Mouse (Mus musculus): Measurements from ENCODE around the gene Pcnx3.

Pcnx3 gene

DNA sequence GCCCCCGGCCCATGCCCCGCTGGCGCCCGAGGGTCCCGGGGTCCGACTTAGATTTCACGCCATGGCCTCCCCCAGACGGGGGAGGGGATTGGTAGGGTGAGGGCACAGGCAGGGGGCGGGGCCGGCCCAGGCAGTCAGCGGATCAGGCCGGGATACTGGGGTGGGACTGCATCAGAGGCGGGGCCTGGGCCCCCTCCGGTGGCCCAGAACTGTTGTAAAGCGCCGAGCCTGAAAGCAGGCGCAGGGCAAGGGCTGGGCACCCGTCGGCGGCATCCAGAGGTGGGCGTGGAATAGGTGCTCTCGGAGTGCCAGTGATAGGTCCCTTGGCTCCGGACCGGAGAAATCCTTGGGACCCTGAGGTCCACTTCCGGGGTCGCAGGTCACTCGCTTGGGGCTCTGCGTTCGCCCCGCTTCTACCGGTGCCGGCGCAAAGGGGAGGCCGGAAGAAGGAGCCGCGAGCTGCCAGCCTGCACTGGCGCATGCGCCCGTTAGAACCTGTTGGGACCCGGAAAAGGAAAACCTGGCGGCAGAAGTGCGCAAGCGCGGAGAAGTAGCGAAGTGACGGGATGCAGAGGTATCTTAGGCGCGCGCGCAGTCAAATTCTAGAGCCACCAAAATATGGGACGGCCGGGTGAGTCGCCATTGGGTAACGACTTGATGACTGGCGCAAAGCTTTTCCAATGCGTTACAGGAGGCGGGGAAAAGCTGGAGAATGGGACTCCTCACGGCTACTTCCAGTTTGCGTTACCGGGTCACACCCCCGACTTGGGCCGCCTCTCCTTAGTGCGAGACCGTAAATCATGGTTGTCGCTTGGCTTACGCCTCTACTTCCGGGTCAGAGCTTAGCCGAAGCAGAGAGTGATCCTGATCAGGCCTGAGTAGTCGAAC is at the start of gene Pcnx3, which contains the start of gene Map3k11:
Gene Pcnx3, minus strand, starts transcription at position 709 of the 888 bp plus-strand sequence.
Gene Map3k11, plus strand, starts transcription at position 543 of the 888 bp plus-strand sequence.
- peak; percentile 99 for DNase-seq (ENCODE audit: inconsistent age in 2 of 2, low spot score in 1 of 2)

DNA sequence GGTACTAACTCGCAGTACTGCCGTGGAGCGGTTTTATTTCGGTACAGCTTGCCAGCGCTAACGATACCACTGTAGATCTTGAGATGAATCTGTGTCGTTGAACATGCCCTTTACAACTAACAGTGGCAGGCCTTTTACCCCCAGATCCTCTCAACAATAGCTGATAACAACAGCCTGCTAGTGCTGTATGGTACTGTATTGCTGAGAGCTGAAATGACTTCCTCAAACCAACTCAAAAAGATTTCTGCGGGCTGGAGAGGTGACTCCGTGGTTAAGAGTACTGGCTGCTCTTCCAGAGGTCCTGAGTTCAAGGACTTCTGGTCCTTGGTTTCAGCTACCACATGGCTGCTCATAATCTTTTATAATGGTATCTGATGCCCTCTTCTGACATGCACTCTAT is 45.6 kb upstream of the Pcnx3 start:
- no peak for DNase-seq (ENCODE audit: inconsistent age in 2 of 2, low spot score in 1 of 2)

DNA sequence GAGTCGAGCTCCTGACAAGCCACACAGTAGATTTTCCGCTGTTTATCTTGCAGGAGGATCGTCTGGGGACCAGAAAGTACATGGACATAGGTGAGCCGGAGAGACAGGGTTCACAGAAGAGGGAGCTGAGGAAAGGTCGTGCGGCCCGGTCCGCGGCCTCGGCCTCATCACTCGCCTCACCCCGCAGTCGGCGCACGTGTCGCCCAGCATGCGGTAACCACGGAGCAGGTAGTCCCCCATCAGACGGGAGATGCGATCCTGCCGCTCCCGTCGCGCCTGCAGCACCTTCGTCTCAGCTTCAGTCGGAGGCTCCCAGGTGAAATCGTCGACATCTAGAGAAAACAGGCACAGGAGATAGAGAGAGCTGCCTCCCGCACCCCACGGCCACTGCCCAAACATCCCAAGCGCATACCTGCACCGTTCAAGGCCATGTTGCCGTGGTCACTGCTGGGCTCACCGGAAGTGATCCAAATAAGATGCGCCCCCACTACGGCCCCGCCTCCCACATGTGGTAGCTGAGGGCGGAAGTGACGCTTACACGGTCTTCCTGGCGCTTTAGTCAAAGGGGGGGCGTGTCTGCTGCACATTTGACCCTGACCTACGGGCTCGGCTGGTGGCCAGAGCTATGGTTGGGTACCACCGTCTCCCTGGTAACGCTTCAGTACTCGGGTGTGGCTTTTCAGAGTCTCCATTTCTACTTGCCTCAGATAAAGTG is 42.7 kb upstream of the Pcnx3 start:
- DNase-seq (ENCODE audit: inconsistent age in 2 of 2, low spot score in 1 of 2) = peak; percentile 95 to 98

DNA sequence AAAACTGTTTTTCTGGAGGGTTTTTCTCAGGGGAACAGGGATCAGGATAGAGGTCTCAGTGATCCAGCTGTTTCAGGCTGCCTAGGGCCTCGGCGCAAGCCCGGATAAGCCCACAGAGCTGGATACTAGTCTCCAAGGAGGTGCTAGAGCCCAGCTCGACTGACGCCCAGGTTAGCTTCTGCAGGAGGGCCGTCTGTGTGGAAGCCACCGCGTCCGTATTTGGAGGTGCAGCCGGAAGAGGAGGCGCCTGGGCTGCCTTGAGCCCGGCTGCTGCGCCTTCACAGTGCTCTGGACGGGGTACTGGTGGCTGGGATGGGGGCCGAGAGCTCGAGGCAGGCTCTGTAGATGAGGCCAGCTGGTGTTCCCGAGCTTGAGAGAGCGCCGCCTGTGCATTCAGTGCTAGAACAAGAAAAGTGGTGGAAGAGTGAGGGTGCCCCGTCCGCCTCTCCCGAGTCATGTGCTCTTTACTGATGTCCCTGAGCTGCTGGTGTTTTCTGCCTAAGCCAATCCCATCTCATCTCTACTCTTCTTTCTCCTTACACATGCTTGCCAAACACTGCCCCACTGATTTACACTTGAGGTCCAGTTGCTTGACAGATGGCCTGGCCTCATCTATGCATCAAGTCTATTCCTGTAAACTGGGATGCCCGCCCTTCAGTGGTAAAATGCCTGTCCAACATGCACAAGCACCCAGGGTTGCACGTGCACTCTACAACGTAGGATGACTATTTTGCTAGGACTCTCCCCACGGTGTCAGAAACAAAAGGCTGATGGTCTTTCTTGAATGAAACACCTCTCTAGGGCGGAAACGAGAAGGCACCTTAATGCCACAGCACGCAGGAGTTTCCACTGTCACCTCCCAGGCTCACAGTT is 41.8 kb upstream of the Pcnx3 start:
- peak; percentile 44 to 69 for DNase-seq (ENCODE audit: inconsistent age in 2 of 2, low spot score in 1 of 2)

DNA sequence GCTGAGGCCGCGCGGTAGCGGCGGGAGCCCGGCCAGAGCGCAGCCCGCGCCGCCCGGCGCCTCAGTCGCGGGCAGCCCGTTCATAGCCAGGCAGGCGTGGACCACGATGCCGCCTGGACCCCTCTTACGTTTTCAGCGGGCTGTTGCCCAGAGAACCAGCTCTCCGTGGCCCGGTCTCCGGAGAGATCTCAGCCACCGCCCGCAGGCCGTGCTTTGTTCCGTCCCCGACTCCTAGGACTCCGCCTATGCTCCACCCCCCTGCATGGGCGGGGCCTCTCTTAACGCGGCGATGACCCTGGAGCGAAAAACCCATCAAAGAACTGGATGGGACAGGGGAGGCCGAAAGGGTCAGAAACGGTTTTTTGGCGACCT is 40.7 kb upstream of the Pcnx3 start, which contains the start of gene Fam89b:
Gene Fam89b, minus strand, starts transcription at position 210 of the 372 bp plus-strand sequence.
- DNase-seq (ENCODE audit: inconsistent age in 2 of 2, low spot score in 1 of 2) = peak; percentile 91 to 96

DNA sequence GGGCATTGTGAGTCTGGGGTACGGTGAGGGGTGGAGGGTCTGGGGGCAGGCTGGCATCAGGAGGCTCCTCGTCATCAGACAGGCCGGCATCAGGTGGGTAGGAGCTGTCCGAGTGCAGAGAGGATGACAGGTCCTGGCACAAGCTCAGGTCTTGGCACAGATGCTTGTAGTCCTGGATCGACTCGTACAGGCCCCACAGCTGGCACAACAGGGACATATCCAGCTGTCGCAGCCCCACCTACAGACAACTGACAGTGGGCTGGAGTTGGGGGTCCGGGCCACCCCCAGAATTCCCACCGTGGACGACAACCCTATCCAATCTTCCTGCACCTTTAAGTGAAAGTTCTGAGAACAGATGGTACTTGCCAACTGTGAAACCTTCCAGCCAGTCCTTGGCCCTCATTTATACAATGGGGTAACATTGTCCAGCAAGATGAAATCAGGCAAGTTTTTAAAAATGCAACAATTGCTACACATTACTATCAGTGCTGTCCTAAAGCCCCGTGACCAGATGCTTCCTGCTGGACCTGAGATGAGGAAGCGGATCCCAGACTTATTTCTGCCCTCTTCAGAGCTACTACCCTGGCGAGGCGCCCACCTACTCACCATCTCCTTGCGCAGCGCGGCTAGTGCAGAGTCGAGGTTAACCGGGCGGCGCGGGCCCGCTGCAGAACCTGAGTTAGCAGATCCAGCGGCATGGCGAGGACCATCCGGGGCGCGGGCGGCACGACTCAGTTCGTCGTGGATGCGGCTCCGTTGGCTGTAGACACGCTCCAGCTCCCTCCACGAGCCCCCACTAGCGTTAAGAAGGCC is 40.1 kb upstream of the Pcnx3 start:
- peak; percentile 64 to 87 for DNase-seq (ENCODE audit: inconsistent age in 2 of 2, low spot score in 1 of 2)

DNA sequence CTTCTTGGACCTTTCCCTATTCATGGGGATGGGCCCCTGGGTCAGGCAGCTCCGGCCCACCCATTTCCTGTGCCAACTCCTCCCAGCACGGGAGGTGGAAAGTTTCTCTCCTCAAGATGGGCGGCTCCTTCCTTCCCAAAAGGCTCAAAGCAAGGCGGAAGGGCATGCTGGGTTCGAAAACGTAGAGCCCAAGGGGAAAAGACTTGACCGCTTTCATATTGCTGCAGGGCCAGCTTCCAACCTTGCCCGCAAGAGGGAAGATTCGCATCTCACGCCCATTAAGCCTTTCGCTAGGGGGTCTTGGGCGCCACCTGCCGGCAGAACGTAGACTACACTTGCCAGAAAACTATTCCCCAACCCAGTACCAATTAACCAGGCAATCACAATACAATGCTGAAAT is 39.0 kb upstream of the Pcnx3 start:
- DNase-seq (ENCODE audit: inconsistent age in 2 of 2, low spot score in 1 of 2) = peak; percentile 86 to 96

DNA sequence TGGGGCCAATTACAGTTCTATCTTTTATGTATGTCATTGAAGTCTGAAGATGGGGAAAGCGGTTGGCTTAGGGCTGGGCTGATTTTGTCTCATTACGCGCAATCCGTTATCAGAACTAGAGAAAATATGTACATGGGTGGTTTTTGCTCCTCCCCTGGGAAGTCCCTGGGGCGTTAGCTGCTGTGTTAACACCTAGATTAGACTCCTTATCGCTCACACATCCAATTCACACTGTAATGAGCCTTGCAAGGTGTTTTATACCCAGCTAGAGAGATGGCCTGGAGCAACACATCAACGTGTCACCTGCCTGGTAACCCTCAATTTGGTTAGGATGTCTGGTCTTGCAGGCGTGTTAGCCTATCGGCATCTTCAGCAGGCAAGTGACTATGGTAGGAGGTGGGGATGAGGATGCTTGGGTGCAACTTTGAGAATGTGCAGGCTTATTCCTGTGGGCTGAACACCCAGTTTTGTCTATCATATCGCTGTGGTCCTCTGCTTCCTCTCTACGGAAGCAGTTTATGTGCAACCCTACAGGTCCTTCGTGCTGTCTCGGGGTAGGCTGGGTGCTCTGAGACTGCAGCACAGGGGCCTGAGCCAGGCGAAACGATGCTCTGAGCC is 38.4 kb upstream of the Pcnx3 start:
- DNase-seq (ENCODE audit: inconsistent age in 2 of 2, low spot score in 1 of 2) = peak in 1 of 2 experiments; percentile 52

DNA sequence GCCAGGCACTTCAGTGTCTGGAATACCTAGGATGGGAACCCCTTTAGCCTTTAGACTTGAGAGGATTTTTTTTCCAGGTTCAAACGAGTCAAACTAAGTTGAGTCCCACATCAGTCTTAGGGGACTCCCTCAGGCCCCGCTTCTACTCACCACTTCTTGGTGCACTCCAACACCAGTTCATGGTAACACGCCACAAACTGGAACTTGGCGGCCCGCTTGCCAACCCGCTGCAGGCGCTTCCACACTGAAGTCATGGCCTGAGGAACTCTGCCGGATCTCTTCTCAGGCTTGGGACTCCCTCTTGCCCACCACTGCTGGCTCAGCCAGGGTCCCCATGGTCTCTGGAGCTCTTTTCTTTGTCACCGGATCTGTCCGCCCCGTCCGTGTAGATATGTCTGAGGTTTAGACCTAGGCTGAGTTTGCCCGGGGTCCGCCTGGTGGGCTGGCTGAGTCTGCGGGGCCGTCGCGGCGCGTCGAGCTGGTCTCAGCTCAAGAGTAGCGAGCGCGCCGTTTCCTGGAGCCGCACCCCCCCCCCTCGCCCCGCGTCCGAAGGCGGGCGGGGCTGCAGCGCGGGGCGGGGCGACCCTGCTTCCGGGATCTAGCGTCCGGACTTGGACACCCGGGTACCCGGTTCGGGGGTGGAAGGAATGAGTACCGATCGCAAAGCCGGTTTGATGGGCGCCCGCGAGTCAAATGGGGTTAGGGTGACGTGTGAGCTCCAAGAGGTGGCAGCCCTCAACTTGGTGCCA is 37.2 kb upstream of the Pcnx3 start, which contains the start of gene Ehbp1l1:
Gene Ehbp1l1, minus strand, starts transcription at position 551 of the 749 bp plus-strand sequence.
- peak; percentile 79 to 93 for DNase-seq (ENCODE audit: inconsistent age in 2 of 2, low spot score in 1 of 2)

DNA sequence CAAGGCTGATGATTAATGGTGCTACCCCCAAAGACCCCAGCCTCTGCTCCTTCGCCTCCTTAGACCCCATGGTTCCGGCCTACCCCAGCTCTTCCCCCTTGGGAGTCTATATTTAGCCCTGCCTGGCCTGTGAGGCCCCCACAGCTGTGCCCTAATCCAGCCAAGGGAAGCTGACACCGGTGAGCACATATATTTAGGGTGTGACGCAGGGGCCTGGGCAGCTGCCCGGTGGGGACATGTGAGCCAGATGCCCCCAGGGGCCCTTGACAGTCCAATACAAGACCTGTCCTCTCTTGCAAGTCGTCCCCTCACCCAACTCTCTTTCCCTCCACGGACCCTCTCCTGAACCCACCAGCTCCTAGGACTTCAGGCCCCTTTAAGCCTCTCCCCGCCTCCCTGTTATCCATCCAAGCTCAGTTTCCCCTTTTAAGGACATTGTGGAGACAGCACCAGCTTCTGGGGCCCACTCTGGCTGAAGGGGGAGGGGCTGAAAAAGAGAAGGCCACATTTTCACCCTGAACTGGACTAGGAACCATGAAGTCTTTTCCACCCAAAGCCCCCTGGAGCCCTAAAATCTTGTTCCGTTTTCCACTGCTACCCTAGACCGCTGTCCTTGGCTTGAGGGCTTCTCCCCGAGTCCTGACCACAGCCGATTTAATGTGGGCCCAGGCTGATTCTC is 36.5 kb upstream of the Pcnx3 start:
- DNase-seq (ENCODE audit: inconsistent age in 2 of 2, low spot score in 1 of 2) = peak; percentile 50 to 79

DNA sequence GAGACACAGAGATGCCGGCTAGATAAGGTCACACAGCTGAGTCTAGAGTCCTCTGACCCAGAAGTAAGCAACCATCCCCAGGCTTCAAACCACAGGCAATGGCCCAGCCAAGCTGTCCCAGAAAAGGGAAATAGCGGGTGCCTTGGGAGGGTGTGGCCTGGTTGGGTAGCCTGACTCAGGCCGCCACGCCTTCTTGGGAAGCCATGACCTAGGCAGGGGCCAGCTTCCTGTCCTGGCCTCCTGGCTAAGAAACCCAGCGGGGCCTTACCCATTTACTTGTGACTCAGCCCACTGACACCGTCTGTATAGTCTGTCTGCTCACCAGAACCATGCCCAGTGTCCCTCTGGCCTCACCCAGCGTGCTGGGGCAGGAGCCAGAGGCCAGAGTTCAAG is 35.8 kb upstream of the Pcnx3 start:
- peak; percentile 82 to 94 for DNase-seq (ENCODE audit: inconsistent age in 2 of 2, low spot score in 1 of 2)

DNA sequence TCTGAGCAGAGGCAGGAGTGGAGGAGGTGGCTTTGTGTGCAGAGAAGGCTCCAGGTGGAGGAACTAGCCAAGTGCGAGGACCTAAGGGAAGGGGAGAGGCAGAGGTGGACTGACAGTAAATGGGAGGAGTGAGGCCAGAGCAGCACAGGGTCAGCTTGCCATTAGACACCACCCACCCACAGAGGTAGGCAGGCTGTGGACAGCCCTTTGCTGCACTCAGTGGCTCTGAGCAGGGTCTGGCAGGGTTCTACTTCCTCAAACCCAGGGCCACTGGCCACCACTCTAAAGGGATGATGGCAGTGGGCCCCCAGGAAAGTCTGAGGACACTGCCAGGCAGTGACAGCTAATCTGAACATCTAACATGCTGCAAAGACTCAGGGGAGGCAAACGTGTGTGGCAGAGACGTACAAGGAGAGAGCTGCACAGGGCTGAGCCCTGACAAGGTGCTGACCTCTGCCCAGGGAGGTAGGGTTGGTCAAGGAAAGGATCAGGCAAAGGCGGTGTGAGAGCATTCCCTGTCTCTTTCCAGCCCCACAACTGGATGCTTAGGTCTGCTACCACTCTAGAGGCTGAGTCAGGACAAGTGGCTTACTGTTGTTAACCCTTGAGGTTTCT is 35.3 kb upstream of the Pcnx3 start:
- DNase-seq (ENCODE audit: inconsistent age in 2 of 2, low spot score in 1 of 2) = no peak

DNA sequence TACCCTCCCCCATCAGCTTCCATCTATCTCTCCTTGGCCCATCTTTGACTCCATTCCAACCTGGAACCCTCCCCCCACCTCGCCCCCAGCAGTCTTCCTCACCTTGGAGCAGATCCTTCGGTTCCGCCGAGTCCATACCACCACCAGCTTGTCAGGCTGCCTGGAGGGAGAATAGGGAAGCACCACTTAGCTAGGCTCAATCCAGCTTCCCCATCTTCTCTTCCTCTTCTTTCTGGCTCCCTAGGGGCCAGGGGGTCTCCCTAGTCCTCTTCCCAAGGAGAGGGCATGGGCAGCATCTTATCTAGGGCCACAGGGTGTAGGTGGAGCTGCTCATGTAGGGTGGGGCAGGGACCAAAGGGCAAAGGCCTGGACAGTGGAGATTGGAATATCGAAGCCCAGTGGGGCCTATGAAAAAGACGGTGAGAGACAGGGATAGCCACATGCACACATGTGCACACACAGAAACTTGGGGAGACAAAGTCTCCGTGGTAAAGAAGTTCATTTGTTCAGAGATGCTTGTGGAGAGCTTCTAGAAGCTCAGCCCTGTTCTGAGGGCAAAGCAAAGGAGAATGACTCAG is 34.2 kb upstream of the Pcnx3 start:
- DNase-seq (ENCODE audit: inconsistent age in 2 of 2, low spot score in 1 of 2) = no peak

DNA sequence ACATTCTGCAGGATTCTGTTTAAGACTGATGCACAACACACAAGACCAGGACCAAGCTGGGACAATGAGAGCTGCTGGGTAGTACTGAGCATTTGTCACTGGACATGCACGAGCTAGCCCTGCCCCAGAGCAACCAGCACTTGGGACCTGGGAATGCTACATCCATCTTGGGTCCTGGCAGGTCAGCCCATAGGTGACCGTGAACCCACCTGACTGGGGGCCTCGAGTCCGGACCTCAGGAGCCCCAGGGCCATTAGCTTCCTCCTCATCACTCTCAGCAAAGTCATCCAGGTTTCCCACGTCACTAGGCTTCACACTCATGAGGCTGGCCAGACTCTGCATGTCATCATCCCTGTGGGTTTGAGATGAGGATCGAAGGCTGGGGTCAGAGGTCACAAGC is 32.5 kb upstream of the Pcnx3 start:
- no peak for DNase-seq (ENCODE audit: inconsistent age in 2 of 2, low spot score in 1 of 2)

DNA sequence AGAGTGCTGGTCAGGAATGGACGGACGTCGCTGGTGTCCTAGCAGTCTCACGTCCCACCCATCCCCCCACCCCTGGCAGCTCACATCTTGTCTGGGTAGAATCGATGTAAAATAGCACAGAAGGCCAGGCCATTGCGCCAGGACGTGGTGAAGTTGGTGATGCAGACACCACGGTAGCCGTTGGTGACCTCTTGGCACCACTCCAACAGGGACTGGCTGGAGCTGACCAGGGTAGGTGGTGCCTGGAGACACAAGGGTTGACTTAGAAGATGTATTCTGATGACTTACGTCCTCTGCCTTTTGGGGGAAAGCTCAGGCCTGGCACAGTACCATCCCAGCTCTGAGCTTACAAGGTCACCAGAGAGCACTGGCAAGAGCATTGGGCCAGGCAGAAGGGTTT is 28.2 kb upstream of the Pcnx3 start:
- peak; percentile 30 to 61 for DNase-seq (ENCODE audit: inconsistent age in 2 of 2, low spot score in 1 of 2)

DNA sequence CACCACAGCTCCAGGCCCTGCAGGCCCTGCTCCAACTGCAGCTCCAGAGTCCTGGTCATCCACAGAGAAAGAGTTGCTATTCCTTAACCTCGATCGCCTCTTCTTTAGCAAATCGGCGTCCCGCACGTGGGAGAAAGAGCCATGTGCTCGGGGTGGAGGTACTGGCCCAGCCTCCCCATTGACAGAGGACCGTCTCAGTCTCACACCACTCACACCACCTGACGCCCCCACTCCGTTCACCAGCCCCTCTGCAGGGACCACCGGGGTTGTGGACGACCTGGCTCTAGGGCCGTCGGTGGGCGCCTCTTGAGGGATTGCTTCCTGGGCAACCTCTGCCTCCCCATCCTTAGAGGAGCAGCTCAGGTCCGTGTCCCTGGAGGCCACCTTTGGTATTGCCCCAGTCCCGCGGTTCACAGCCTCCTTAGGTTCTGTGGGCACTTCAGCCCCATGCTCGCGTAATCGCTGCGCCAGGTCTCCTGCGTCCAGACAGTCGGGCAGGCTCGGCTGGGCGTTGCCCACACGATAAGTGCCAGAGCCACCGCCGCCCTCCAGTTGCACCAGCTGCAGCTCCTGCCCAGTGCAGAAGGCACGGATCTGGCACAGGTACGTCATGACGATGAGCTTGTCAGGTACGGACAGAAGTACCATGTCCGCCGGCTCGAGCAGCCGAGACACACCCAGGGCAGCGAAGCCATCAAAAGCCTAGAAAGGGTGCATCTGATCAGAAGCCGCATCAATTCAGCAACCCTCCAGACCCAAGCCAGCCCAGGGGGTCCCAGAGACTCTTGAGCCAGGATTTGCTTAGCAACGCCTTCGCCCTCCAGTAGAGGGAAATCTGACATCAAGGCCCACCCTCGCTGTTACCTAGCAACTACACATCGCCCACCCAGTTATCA is 27.3 kb upstream of the Pcnx3 start:
- peak; percentile 41 to 55 for DNase-seq (ENCODE audit: inconsistent age in 2 of 2, low spot score in 1 of 2)

DNA sequence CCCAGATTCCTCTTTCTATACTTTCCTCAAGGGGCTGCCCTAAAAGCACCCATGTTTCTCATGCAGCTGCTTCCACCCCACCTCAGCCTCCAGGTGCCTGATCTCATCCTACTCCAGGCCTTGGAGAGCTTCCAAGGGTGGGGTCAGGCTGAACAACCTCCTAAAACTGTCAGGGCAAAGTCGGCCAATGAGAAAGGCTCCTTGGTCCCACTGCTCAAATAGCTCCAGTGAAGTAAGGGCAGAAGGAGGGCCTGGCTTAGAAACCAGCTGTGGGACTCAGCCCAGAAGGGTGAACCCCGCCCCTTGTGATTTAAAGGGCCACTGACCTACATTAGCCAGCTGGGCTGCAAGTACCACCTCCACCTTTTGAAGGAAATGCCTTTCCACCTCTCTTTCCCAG is 25.0 kb upstream of the Pcnx3 start:
- DNase-seq (ENCODE audit: inconsistent age in 2 of 2, low spot score in 1 of 2) = peak; percentile 58 to 83

All from adrenal gland, adult (tissue).